In genomic region chr1:105819740-105820139, GRCm38 (mm10) we compare ENCODE assay signal across 24 mouse cellular contexts. TPM values are rescaled to one million over a fixed set of nuclear protein-coding genes. Genes with fewer than 3 reads are reported as not detected.
DNase-seq lines count a peak whose midpoint lies in the region; ATAC-seq lines count a peak whose summit lies in the region.
"Had no signal": no experiment of that assay in that cellular context is flagged by ENCODE, and none has a peak within 500 bp of the region (broad histone marks: within the 10 kb centered on the region; RNA-seq: fewer than 3 reads in every experiment).

No protein-coding gene starts in this region.

- no peak overlapping the region for H3K9ac ChIP-seq in heart, embryonic 11.5 days (ENCODE audit: low read depth, low read length)
- no peak overlapping the region for H3K9ac ChIP-seq in lung, embryonic 15.5 days
- H3K9ac ChIP-seq in intestine, embryonic 15.5 days = no peak overlapping the region
- no peak overlapping the region for H3K9ac ChIP-seq in stomach, embryonic 16.5 days (ENCODE audit: low read length)
- H3K9ac ChIP-seq: forebrain, embryonic 12.5 days; hindbrain, embryonic 14.5 days; limb, embryonic 15.5 days; liver, embryonic 14.5 days; midbrain, embryonic 15.5 days had no signal

- WGBS in heart, embryonic 11.5 days (ENCODE audit: insufficient replicate concordance) = 58% methylated on average over 7 of the region's 7 CpGs
- 46% methylated on average over 7 of the region's 7 CpGs for WGBS in lung, embryonic 15.5 days
- WGBS in intestine, embryonic 15.5 days = 55% methylated on average over 7 of the region's 7 CpGs
- WGBS in stomach, embryonic 16.5 days = 44% methylated on average over 7 of the region's 7 CpGs

- intact Hi-C loops in gastrocnemius, postnatal 14 days (cut with DNase I; ENCODE audit: low total_unique reads) = no loop called here

- H3K4me2 ChIP-seq in heart, embryonic 11.5 days = no peak overlapping the region
- no peak overlapping the region for H3K4me2 ChIP-seq in lung, embryonic 15.5 days
- H3K4me2 ChIP-seq in intestine, embryonic 15.5 days (replicated peaks) = no peak overlapping the region; the same call in 1 of the 2 replicates
- no peak overlapping the region for H3K4me2 ChIP-seq in stomach, embryonic 16.5 days (ENCODE audit: low read depth, low read length)
- H3K4me2 ChIP-seq: forebrain, embryonic 12.5 days; hindbrain, embryonic 14.5 days; limb, embryonic 15.5 days; midbrain, embryonic 15.5 days had no signal

- H3K4me1 ChIP-seq in heart, embryonic 11.5 days (ENCODE audit: control insufficient read depth, insufficient read depth, low read length) = no peaks in the 10 kb centered on the region; the same call in 1 of the 2 replicates
- H3K4me1 ChIP-seq in lung, embryonic 15.5 days = peaks cover 14% of the 10 kb centered on the region
- 0 out of 2 replicates have a peak, but pooled peaks cover 6% of the 10 kb centered on the region for H3K4me1 ChIP-seq in intestine, embryonic 15.5 days (replicated peaks)
- H3K4me1 ChIP-seq in stomach, embryonic 16.5 days (ENCODE audit: control insufficient read depth, insufficient read depth, low read length) = 0 out of 2 replicates have a peak, but pooled peaks cover 3% of the 10 kb centered on the region
- H3K4me1 ChIP-seq: midbrain, embryonic 15.5 days had no signal

- H3K4me3 ChIP-seq in heart, embryonic 11.5 days (ENCODE audit: low read depth, low read length) = no peak overlapping the region
- no peak overlapping the region for H3K4me3 ChIP-seq in lung, embryonic 15.5 days
- H3K4me3 ChIP-seq in intestine, embryonic 15.5 days (replicated peaks) = no peak overlapping the region
- H3K4me3 ChIP-seq in stomach, embryonic 16.5 days (replicated peaks; ENCODE audit: low read length) = no peak overlapping the region
- H3K4me3 ChIP-seq: erythroblast, embryonic 14.5 days; forebrain, embryonic 12.5 days; layer of hippocampus, adult 2 months; limb, embryonic 15.5 days; midbrain, embryonic 15.5 days; myocyte had no signal

- no peaks in the 10 kb centered on the region for H3K9me3 ChIP-seq in heart, embryonic 11.5 days (replicated peaks; ENCODE audit: control insufficient read depth, low read length)
- no peaks in the 10 kb centered on the region for H3K9me3 ChIP-seq in lung, embryonic 15.5 days
- H3K9me3 ChIP-seq in intestine, embryonic 15.5 days = no peaks in the 10 kb centered on the region
- H3K9me3 ChIP-seq in stomach, embryonic 16.5 days (replicated peaks; ENCODE audit: control insufficient read depth, low read length) = no peaks in the 10 kb centered on the region
- H3K9me3 ChIP-seq: forebrain, embryonic 12.5 days; limb, embryonic 15.5 days; midbrain, embryonic 15.5 days had no signal

- H3K27ac ChIP-seq in heart, embryonic 11.5 days (ENCODE audit: low read depth, low read length) = no peak overlapping the region
- 0 out of 2 replicates have a peak overlapping the region, but pooled peaks have one; percentile 15 for H3K27ac ChIP-seq in lung, embryonic 15.5 days
- 0 out of 2 replicates have a peak overlapping the region, but pooled peaks have one; percentile 20 for H3K27ac ChIP-seq in intestine, embryonic 15.5 days
- no peak overlapping the region; the same call in 1 of the 2 replicates for H3K27ac ChIP-seq in stomach, embryonic 16.5 days (ENCODE audit: low read length)
- H3K27ac ChIP-seq: forebrain, embryonic 12.5 days; hindbrain, embryonic 14.5 days; layer of hippocampus, adult 2 months; limb, embryonic 15.5 days; liver, embryonic 14.5 days; midbrain, embryonic 15.5 days had no signal

- H3K27me3 ChIP-seq in heart, embryonic 11.5 days (ENCODE audit: control insufficient read depth, insufficient read depth, low read length) = no peaks in the 10 kb centered on the region
- H3K27me3 ChIP-seq in lung, embryonic 15.5 days = no peaks in the 10 kb centered on the region
- no peaks in the 10 kb centered on the region for H3K27me3 ChIP-seq in intestine, embryonic 15.5 days (replicated peaks)
- H3K27me3 ChIP-seq in stomach, embryonic 16.5 days (ENCODE audit: control insufficient read depth, insufficient read depth, low read length) = no peaks in the 10 kb centered on the region
- H3K27me3 ChIP-seq: forebrain, embryonic 12.5 days; limb, embryonic 15.5 days; midbrain, embryonic 15.5 days had no signal

- H3K36me3 ChIP-seq in heart, embryonic 11.5 days (ENCODE audit: control insufficient read depth, insufficient read depth, low read length) = no peaks in the 10 kb centered on the region
- no peaks in the 10 kb centered on the region for H3K36me3 ChIP-seq in lung, embryonic 15.5 days
- peaks cover 6% of the 10 kb centered on the region; the same call in 1 of the 2 replicates for H3K36me3 ChIP-seq in intestine, embryonic 15.5 days
- no peaks in the 10 kb centered on the region for H3K36me3 ChIP-seq in stomach, embryonic 16.5 days (ENCODE audit: control insufficient read depth, insufficient read depth, low read length)
- H3K36me3 ChIP-seq: forebrain, embryonic 12.5 days; limb, embryonic 15.5 days; midbrain, embryonic 15.5 days had no signal

- peak; percentile 24 for DNase-seq in heart, adult 11 months
- DNase-seq in lung, postnatal 4 days = no peak
- no peak for DNase-seq in layer of hippocampus, postnatal 14 days (ENCODE audit: low spot score in 2 of 2)
- DNase-seq in gastrocnemius, postnatal 14 days = no peak
- DNase-seq: adrenal gland, postnatal 14 days; cerebellum, adult 2 months; cerebellum, postnatal 25 days; heart, postnatal 4 days; kidney, postnatal 25 days; lung, postnatal 10 days had no signal

- ATAC-seq in heart, embryonic 11.5 days (replicated peaks; ENCODE audit: insufficient number of reproducible peaks, low FRiP score, low TSS enrichment) = no peak
- no peak for ATAC-seq in lung, embryonic 15.5 days (ENCODE audit: borderline replicate concordance, extremely low read depth, low FRiP score, low TSS enrichment)
- ATAC-seq in intestine, embryonic 15.5 days = peak; percentile 70
- ATAC-seq in stomach, embryonic 16.5 days (ENCODE audit: insufficient read depth, low FRiP score) = peak; percentile 71; the same call in 1 of the 2 replicates
- ATAC-seq: inflammation-experienced regulatory T-cells, adult 6 months; midbrain, embryonic 15.5 days had no signal

RNA-seq across cellular contexts. Expression of gene Tnfrsf11a, which starts 39.2 kb away (rescaled TPM):
- 0.08 and 0.16 TPM in 2 replicates for polyA plus RNA-seq in heart, embryonic 11.5 days (2014; fragmentation: Nextera tagmentation; extraction: Ambion mirVana)
- polyA plus RNA-seq in lung, embryonic 15.5 days (2015; fragmentation: Nextera tagmentation; extraction: Ambion mirVana) = 2.4 and 2.8 TPM in 2 replicates
- polyA plus RNA-seq in intestine, embryonic 15.5 days (2015; fragmentation: Nextera tagmentation; extraction: Ambion mirVana) = 9.1 and 9.5 TPM in 2 replicates
- 1.8 and 2.2 TPM in 2 replicates for polyA plus RNA-seq in stomach, embryonic 16.5 days (2015; fragmentation: Nextera tagmentation; extraction: Ambion mirVana)
- total RNA-seq in layer of hippocampus, postnatal 14 days (2021) = 1 to 10 TPM; 3.2 TPM
- total RNA-seq in gastrocnemius, postnatal 14 days (2021) = 1 to 10 TPM; 1.2 to 1.4 TPM
- total RNA-seq: megakaryocyte-erythroid progenitor cell, adult 5-6 weeks had no signal
- polyA plus RNA-seq: erythroblast, embryonic 14.5 days; inflammation-experienced regulatory T-cells, adult 6 months had no signal

Comparison
In these comparisons a context has a peak if more than half of its experiments do, and no peak if none do; other contexts are left out.
1. ATAC-seq: peak in intestine, embryonic 15.5 days (single experiment) and stomach, embryonic 16.5 days (single experiment); none in heart, embryonic 11.5 days (single experiment) and lung, embryonic 15.5 days (single experiment).
2. H3K27ac ChIP-seq: peak in lung, embryonic 15.5 days (single experiment) and intestine, embryonic 15.5 days (single experiment); none in heart, embryonic 11.5 days (single experiment) and stomach, embryonic 16.5 days (single experiment).